Mouse (Mus musculus): ENCODE data around the gene Tshz2. TPM values are rescaled to one million over a fixed set of nuclear protein-coding genes. Genes with fewer than 3 reads are reported as not detected.

The Tshz2 gene
- total RNA-seq, 2 experiments from 2014 or later = not detected

DNA sequence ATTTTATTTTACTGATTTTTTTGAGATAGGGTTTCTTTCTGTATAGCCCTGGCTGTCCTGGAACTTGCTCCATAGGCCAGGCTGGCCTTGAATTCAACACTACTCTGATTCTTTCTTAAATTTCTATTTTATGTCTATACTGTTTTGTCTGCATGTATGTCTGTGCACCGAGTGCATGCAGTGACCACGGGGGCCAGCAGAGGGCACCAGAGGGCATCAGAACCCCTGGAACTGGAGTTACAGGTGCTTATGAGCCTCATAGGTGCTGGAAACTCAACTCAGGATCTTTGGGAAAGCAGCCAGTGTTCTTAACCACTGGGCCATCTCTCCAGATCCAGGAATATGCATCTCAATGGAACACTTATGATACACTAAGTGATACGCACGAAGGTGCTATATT is 427.3 kb downstream of the Tshz2 start:
- 0 out of 2 replicates have a peak, but pooled peaks have one; percentile 38 for ATAC-seq (replicated peaks; ENCODE audit: poor library complexity, severe bottlenecking)

- ATAC-seq (replicated peaks; ENCODE audit: poor library complexity, severe bottlenecking) = no peak
Measured at GRCm38 (mm10) chr2:170062378-170062777, 429.6 kb downstream of the Tshz2 start.

DNA sequence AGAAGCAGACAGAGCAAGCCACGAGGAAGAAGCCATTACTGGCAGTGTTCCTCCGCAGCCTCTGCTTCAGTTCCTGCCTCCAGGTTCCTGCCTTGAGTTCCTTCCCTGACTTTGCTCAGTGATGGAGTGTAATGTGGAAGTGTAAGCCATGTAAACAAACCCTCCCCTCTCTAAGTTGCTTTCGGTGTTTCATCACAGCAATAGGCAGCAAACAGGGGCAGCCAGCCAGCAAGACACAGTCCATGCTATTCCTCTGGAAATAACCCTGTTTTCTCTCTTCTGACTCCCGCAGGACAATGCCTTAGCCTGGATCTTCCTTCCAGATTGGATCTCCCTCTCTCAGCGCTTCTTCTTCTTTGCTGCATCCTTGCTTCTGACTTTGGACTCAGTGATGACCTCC is 437.2 kb downstream of the Tshz2 start:
- no peak for ATAC-seq (replicated peaks; ENCODE audit: poor library complexity, severe bottlenecking)

DNA sequence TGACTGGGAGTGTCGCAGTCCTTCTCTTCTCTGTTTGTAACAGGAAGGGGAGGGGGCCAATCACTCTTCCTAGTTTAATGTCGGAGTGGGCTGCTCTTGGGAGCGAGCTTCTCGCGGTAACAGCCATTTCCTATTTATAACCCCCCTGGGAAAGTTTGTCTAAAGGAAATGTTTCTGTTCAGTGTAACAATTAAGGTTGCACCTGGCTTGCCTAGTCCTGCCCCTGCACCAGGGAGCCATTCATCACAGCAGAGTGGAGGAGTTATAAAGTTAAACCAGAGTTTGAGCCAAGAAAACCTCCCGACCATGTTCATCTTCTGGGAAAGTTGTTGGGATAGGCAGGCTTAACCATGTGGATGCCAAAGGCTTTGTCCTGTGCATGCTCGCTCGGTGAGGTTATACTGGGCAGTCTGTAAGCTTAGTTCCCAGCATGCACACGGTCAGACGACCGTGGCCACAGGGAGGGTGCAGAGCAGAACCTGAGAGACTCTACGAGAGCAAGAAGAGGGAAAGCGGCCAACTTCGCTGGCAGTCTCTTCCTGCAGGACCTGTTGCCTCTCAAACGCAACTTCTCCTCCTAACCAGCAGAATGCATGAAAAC is 437.9 kb downstream of the Tshz2 start:
- no peak for ATAC-seq (replicated peaks; ENCODE audit: poor library complexity, severe bottlenecking)

GRCm38 (mm10) chr2:170076941-170077490 is 444.2 kb downstream of the Tshz2 start:
- no peak for ATAC-seq (replicated peaks; ENCODE audit: poor library complexity, severe bottlenecking)

GRCm38 (mm10) chr2:170078041-170078440 is 445.2 kb downstream of the Tshz2 start:
- ATAC-seq (replicated peaks; ENCODE audit: poor library complexity, severe bottlenecking) = no peak

GRCm38 (mm10) chr2:170078442-170079017 is 445.7 kb downstream of the Tshz2 start:
- ATAC-seq (replicated peaks; ENCODE audit: poor library complexity, severe bottlenecking) = no peak

- ATAC-seq (replicated peaks; ENCODE audit: poor library complexity, severe bottlenecking) = no peak
Measured at GRCm38 (mm10) chr2:170091563-170092443, 459.0 kb downstream of the Tshz2 start.

GRCm38 (mm10) chr2:170094220-170094619 is 461.4 kb downstream of the Tshz2 start:
- ATAC-seq (replicated peaks; ENCODE audit: poor library complexity, severe bottlenecking) = no peak

- no peak for ATAC-seq (replicated peaks; ENCODE audit: poor library complexity, severe bottlenecking)
Measured at GRCm38 (mm10) chr2:170094871-170095270, 462.1 kb downstream of the Tshz2 start.

DNA sequence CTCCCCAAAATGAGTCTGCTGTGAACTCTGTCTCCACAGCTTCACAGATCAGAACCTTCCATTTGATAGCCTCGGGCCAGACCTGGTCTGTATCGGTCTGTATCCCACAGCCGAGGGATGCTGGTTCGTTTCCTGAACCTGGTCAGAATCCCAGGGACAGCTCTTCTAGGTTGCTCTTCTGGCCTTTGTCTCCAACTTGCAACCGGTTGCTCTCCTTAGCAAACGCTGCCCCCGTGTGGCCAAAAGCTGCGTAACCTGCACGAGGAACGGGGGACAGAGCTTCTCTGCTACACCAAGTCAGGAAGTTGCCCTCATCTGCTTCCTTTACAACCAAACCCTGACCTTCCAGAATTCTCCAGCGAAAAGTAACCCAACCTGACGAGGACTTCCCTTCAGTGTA is 468.3 kb downstream of the Tshz2 start:
- peak; percentile 83 for ATAC-seq (replicated peaks; ENCODE audit: poor library complexity, severe bottlenecking)

GRCm38 (mm10) chr2:170101932-170102331 is 469.1 kb downstream of the Tshz2 start:
- no peak for ATAC-seq (replicated peaks; ENCODE audit: poor library complexity, severe bottlenecking)

- no peak for ATAC-seq (replicated peaks; ENCODE audit: poor library complexity, severe bottlenecking)
Measured at GRCm38 (mm10) chr2:170103341-170103740, 470.5 kb downstream of the Tshz2 start.

- peak; percentile 66 for ATAC-seq (replicated peaks; ENCODE audit: poor library complexity, severe bottlenecking)
Measured at GRCm38 (mm10) chr2:170103852-170104251, 471.0 kb downstream of the Tshz2 start.

DNA sequence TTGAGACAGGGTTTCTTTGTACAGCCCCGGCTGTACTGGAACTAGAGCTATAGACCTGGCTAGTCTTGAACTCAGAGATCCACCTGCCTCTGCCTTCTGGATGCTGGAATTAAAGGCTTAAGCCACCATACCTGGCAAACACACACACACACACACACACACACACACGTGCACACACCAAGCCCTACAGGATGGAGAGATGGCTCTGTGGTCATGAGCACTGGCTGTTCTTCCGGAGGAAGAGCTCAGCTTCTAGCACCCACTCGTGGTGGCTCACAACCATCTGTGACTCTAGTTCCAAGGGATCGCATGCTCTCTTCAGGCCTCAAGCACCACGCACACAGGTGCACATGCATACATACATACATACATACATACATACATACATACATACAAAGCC is 471.6 kb downstream of the Tshz2 start:
- no peak for ATAC-seq (replicated peaks; ENCODE audit: poor library complexity, severe bottlenecking)

DNA sequence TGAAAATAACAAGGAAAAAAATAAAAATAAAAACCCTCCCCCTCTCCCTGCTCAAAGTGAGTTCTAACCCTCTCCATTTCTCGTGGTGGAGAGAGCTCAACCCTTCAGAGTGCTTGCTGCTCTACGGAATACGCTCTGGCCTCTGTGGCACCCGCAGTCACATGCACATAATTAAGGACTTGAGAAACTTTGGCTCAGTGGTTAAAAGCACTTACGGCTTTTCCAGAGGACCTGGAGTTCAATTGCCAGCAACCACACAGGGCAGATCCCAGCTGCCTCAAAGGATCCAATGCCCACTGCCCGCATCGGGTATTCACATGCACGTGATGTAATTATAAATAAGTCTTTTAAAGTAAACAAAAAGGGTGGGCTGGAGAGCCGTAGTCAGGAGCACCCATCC is 473.2 kb downstream of the Tshz2 start:
- no peak for ATAC-seq (replicated peaks; ENCODE audit: poor library complexity, severe bottlenecking)

- ATAC-seq (replicated peaks; ENCODE audit: poor library complexity, severe bottlenecking) = no peak
Measured at GRCm38 (mm10) chr2:170107791-170108190, 475.0 kb downstream of the Tshz2 start.

GRCm38 (mm10) chr2:170109528-170109927 is 476.7 kb downstream of the Tshz2 start:
- no peak for ATAC-seq (replicated peaks; ENCODE audit: poor library complexity, severe bottlenecking)

DNA sequence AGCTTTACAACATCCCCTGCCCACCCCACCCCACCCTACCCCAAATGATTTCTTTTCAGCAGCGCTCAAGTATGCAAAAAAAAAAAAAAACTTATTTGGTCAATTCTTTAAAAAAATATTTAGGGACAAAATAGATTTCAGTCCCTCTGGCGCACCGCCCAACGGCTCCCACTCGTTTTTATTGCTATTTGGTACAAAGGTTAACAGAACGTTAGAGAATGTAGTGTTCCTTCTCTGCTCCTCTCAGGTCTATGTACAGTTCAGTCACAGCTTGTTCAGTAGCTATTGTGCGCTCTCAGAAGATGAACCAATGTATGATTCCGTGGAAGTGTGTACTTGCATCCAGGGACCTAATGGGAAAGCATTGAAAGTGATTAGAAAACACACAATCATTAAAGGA is 477.5 kb downstream of the Tshz2 start:
- no peak for ATAC-seq (replicated peaks; ENCODE audit: poor library complexity, severe bottlenecking)

DNA sequence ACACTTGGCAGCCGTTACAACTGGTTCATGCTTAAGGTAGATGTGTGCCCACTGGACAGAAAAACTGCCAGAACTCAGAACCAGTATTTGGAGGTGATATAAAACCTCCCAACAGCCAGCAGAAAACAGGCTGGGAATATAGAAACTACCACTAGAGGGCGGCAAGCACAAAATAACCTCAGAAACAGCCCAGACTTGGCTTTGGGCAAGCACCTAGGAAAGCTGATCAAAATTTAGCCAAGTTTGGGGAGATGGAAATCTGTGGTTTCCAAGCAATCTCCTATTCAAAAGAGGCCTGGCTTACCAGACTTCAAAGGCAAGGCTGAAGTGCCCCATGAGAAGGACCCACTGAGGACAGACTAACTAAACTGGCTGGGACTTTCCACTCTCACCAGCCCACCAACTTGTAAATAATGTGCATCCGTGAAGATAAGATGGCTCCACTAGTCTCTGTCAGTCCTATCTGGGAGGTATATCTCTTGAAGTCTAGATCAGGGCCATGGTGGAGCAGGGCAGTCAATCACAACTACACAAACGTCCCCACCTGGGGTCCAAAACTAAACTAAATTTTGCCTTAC is 484.0 kb downstream of the Tshz2 start:
- ATAC-seq (replicated peaks; ENCODE audit: poor library complexity, severe bottlenecking) = peak; percentile 33

Data from granulocyte monocyte progenitor cell, adult 5-6 weeks (primary cell).